Mouse (Mus musculus) spleen, adult 2 months (tissue): ENCODE measurements at regions not wholly inside any gene's neighbourhood (a gene's known extent, or its start where the extent isn't known, plus 50 kb on each side); places are given as distances from the start of the nearest gene placed in this dataset.
A peak's percentile ranks its signal among the peaks of the same experiment; 100 is the strongest.

Source experiments
- DNase-seq, 2 experiments: peaks; one replicate each; pipeline versions ENCODE4 v3.0.0 to v3.0.0-alpha.2; 2012 to 2021; ENCODE audit warnings: low spot score in 2 of 2, low read depth in 1 of 2
- H3K27ac ChIP-seq: fragments of 200-500 bp; 2 replicates; pipeline ENCODE4 v1.5.1; 2012; ENCODE audit warnings: low read length, inconsistent platforms; ENCODE audit not compliant: insufficient read depth
- H3K27me3 ChIP-seq: fragments of 200-500 bp; 2 replicates; pipeline ENCODE4 v1.6.1; 2012; ENCODE audit warnings: mild to moderate bottlenecking, moderate library complexity, low read length, inconsistent platforms; ENCODE audit not compliant: control insufficient read depth, insufficient read depth
- H3K36me3 ChIP-seq: fragments of 200-500 bp; 2 replicates; pipeline ENCODE4 v1.6.1; 2012; ENCODE audit warnings: mild to moderate bottlenecking, low read length, inconsistent platforms; ENCODE audit not compliant: control insufficient read depth, insufficient read depth
- H3K4me1 ChIP-seq: fragments of 200-500 bp; 2 replicates; pipeline ENCODE4 v1.6.1; 2011; ENCODE audit warnings: inconsistent platforms; ENCODE audit not compliant: control insufficient read depth, insufficient read depth, insufficient read length
- H3K4me3 ChIP-seq: fragments of 200-500 bp; 2 replicates; pipeline ENCODE4 v1.5.1; 2011; ENCODE audit warnings: mild to moderate bottlenecking, inconsistent platforms; ENCODE audit not compliant: insufficient read depth, insufficient read length; ENCODE audit errors: extremely low read depth
- CTCF ChIP-seq: fragments of 200-500 bp; IDR thresholded peaks from 2 replicates; pipeline ENCODE4 v1.5.1; 2011; ENCODE audit warnings: mild to moderate bottlenecking, inconsistent platforms; ENCODE audit not compliant: insufficient read depth, insufficient read length, insufficient replicate concordance; ENCODE audit errors: extremely low read depth
- POLR2A ChIP-seq: fragments of 200-500 bp; IDR thresholded peaks from 2 replicates; pipeline ENCODE4 v1.6.1; 2011; ENCODE audit warnings: low read depth, low read length, inconsistent platforms
- WGBS: fragments of 180-500 bp; shearing (Covaris S2); methylation state at CpG from one replicate; pipeline ENCODE4 v1.1.7; 2018; 5-methylcytosine and 5-hydroxymethylcytosine counted together

DNA sequence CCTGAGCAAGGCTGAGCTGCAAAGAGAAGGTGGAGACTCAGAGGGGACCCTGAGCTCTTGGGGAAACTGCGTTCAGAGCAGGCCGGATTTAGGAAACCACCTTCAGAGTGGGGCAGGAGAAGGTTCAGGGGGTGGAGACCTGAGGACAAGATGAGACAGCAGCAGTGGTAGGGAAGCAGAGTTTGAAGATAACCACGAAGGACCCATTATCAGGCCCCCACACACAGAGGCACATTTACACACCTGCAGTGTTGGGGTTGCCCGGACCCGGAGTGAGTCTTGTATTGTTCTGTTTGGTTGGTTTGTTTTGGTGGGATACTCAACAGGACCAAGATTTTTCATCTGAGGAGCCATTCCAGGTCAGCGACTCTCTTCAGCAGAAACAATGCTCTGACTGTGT lies 128.9 kb upstream of the Lemd2 start:
- WGBS, result 42% methylated on average over 6 of the region's 6 CpGs
- TF ChIP-seq CTCF (no peak), POLR2A (no peak)
- Histone ChIP-seq H3K4me1 (no peaks in the 10 kb centered on the region), H3K27me3 (no peaks in the 10 kb centered on the region), H3K36me3 (no peaks in the 10 kb centered on the region), H3K27ac (no peak overlapping the region), H3K4me3 (no peak overlapping the region)
- no peak for DNase-seq

GRCm38 (mm10) chr17:27332076-27332475 lies 127.8 kb upstream of the Lemd2 start:
- H3K4me3 ChIP-seq, result no peak overlapping the region
- H3K4me1 ChIP-seq, result no peaks in the 10 kb centered on the region
- H3K27ac ChIP-seq, result no peak overlapping the region
- WGBS, result 83% methylated on average over 4 of the region's 4 CpGs
- TF ChIP-seq CTCF, result no peak
- no peak for TF ChIP-seq POLR2A
- no peaks in the 10 kb centered on the region for H3K36me3 ChIP-seq
- H3K27me3 ChIP-seq, result no peaks in the 10 kb centered on the region
- DNase-seq, result no peak

DNA sequence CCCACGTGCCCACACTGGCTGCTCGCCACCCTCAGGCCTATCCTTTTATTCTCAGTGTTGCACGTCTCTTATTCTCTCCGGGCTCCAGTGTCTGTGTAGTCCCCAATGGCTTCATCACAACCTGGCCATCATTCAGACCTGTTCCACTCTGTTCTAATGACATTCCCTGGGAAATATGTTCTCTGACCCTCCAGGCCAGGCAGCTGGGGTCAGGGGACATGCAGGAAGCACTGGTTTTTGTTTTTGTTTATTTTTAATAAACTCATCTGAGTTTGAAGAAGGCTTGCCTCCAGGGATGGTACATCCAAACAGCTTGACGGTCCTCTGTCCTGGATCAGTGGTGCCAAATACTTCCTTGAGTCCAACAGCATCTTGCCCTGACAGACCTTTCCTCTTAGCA lies 127.4 kb upstream of the Lemd2 start:
- H3K27me3 ChIP-seq, result no peaks in the 10 kb centered on the region
- H3K27ac ChIP-seq, result no peak overlapping the region
- 87% methylated on average over 5 of the region's 5 CpGs for WGBS
- no peak overlapping the region for H3K4me3 ChIP-seq
- no peaks in the 10 kb centered on the region for H3K4me1 ChIP-seq
- TF ChIP-seq POLR2A (no peak), CTCF (no peak)
- DNase-seq, result no peak
- H3K36me3 ChIP-seq, result no peaks in the 10 kb centered on the region

GRCm38 (mm10) chr17:27329791-27330190 lies 125.5 kb upstream of the Lemd2 start:
- TF ChIP-seq CTCF (no peak), POLR2A (no peak)

GRCm38 (mm10) chr17:27329183-27329582 lies 124.9 kb upstream of the Lemd2 start:
- peaks cover 3% of the 10 kb centered on the region; the same call in 1 of the 2 replicates for H3K4me1 ChIP-seq
- 92% methylated on average over 8 of the region's 8 CpGs for WGBS
- H3K36me3 ChIP-seq, result no peaks in the 10 kb centered on the region
- H3K27me3 ChIP-seq, result no peaks in the 10 kb centered on the region
- no peak overlapping the region for H3K4me3 ChIP-seq
- DNase-seq, result no peak
- no peak overlapping the region for H3K27ac ChIP-seq
- no peak for TF ChIP-seq POLR2A
- no peak for TF ChIP-seq CTCF

More at GRCm38 (mm10) chr17:27329791-27330190, 125.5 kb upstream of the Lemd2 start:
- Histone ChIP-seq H3K4me3 (no peak overlapping the region), H3K27ac (no peak overlapping the region), H3K27me3 (no peaks in the 10 kb centered on the region), H3K4me1 (peaks cover 3% of the 10 kb centered on the region; the same call in 1 of the 2 replicates), H3K36me3 (no peaks in the 10 kb centered on the region)
- no peak for DNase-seq
- 72% methylated on average over 6 of the region's 6 CpGs for WGBS

- Histone ChIP-seq H3K4me1 (peaks cover 14% of the 10 kb centered on the region; the same call in 1 of the 2 replicates), H3K36me3 (no peaks in the 10 kb centered on the region), H3K4me3 (peak overlapping the region; percentile 26; the same call in 1 of the 2 replicates), H3K27ac (no peak overlapping the region), H3K27me3 (no peaks in the 10 kb centered on the region)
- TF ChIP-seq CTCF (no peak), POLR2A (no peak)
- 18% methylated on average over 18 of the region's 18 CpGs for WGBS
- DNase-seq, result peak; percentile 27 to 48
Observed at GRCm38 (mm10) chr17:27325002-27325460, 120.8 kb upstream of the Lemd2 start.

- DNase-seq, result no peak
- peaks cover 14% of the 10 kb centered on the region; the same call in 1 of the 2 replicates for H3K4me1 ChIP-seq
- WGBS, result 41% methylated on average over 2 of the region's 2 CpGs
- no peak overlapping the region for H3K27ac ChIP-seq
- TF ChIP-seq CTCF (no peak), POLR2A (no peak)
- H3K4me3 ChIP-seq, result no peak overlapping the region
- H3K36me3 ChIP-seq, result no peaks in the 10 kb centered on the region
- no peaks in the 10 kb centered on the region for H3K27me3 ChIP-seq
Observed at GRCm38 (mm10) chr17:27323513-27323912, 119.2 kb upstream of the Lemd2 start.
